Mouse (Mus musculus): ENCODE data around the gene Tpp1. TPM values are rescaled to one million over a fixed set of nuclear protein-coding genes. Genes with fewer than 3 reads are reported as not detected.
A peak's percentile ranks its signal among the peaks of the same experiment; 100 is the strongest.

Tpp1 gene
- polyA plus RNA-seq, 1 experiment from 2014 or later: 65.8 TPM

- DNase-seq (no peak), ATAC-seq (peak; percentile 34)
- Histone ChIP-seq H3K36me3 (replicated peaks; ENCODE audit: insufficient read depth, low read length) (no peaks in the 10 kb centered on the region), H3K9me3 (ENCODE audit: low read length) (no peaks in the 10 kb centered on the region), H3K4me2 (ENCODE audit: low read depth, low read length) (peak within 1 kb of the TSS; percentile 67), H3K27ac (ENCODE audit: low read depth) (0 out of 2 replicates have a peak within 1 kb of the TSS, but pooled peaks have one; percentile 24), H3K4me1 (ENCODE audit: insufficient read depth) (0 out of 2 replicates have a peak, but pooled peaks cover 4% of the 10 kb centered on the region), H3K27me3 (ENCODE audit: insufficient read depth, low read length) (peaks cover 35% of the 10 kb centered on the region), H3K4me3 (ENCODE audit: low read depth, low read length) (peak within 1 kb of the TSS; percentile 48), H3K9ac (replicated peaks) (peak within 1 kb of the TSS; percentile 45)
- 7% methylated on average over 63 of the region's 97 CpGs for WGBS (ENCODE audit: insufficient replicate concordance)
- TF ChIP-seq CTCF (IDR thresholded peaks at IDR 0.05; ENCODE audit: low read depth): no peak
- TF ChIP-seq EP300 (IDR thresholded peaks at IDR 0.05; ENCODE audit: low read depth): no peak
Measured at GRCm38 (mm10) chr7:105787285-105788140, 35.5 kb upstream of the Tpp1 start, which contains the start of gene Dchs1. TSS of gene Dchs1 (minus strand) at chr7:105787654.

- DNase-seq: peak; percentile 40
- H3K9ac ChIP-seq (replicated peaks): peak overlapping the region; percentile 45; the same call in 1 of the 2 replicates
- WGBS (ENCODE audit: insufficient replicate concordance): 19% methylated on average over 19 of the region's 20 CpGs
Measured at GRCm38 (mm10) chr7:105786506-105787284, 34.7 kb upstream of the Tpp1 start.

DNA sequence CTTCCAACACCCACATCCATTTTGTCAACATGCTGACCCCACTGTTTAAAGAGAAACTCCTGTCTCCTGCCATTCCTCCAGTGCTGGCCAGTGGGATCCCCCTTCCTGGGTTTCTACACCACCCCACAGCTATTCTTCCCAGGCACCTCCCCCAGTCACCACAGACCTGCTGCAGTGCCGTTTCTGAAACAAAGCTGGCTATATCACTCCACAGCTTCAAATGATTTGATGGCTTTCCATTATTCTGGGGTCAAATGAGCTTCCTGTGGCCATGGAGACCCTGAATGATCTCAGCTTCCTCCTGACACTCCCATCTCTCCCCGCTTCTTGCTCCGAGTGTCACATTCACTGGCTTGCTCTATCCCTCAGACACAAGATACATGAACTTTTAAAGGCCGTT, 32.5 kb upstream of the Tpp1 start:
- Histone ChIP-seq H3K9me3 (ENCODE audit: low read length) (no peaks in the 10 kb centered on the region), H3K4me3 (ENCODE audit: low read depth, low read length) (no peak overlapping the region), H3K9ac (replicated peaks) (no peak overlapping the region), H3K36me3 (replicated peaks; ENCODE audit: insufficient read depth, low read length) (no peaks in the 10 kb centered on the region), H3K27ac (ENCODE audit: low read depth) (no peak overlapping the region), H3K4me1 (ENCODE audit: insufficient read depth) (0 out of 2 replicates have a peak, but pooled peaks cover 4% of the 10 kb centered on the region), H3K27me3 (ENCODE audit: insufficient read depth, low read length) (peaks cover 35% of the 10 kb centered on the region), H3K4me2 (ENCODE audit: low read depth, low read length) (no peak overlapping the region)
- TF ChIP-seq CTCF (IDR thresholded peaks at IDR 0.05; ENCODE audit: low read depth) (no peak), EP300 (IDR thresholded peaks at IDR 0.05; ENCODE audit: low read depth) (no peak)
- WGBS (ENCODE audit: insufficient replicate concordance): 41% methylated on average over 4 of the region's 4 CpGs
- DNase-seq (no peak), ATAC-seq (no peak)

More at GRCm38 (mm10) chr7:105786506-105787284, 34.7 kb upstream of the Tpp1 start:
- ATAC-seq: peak; percentile 63
- Histone ChIP-seq H3K27me3 (ENCODE audit: insufficient read depth, low read length) (peaks cover 35% of the 10 kb centered on the region), H3K36me3 (replicated peaks; ENCODE audit: insufficient read depth, low read length) (no peaks in the 10 kb centered on the region), H3K9me3 (ENCODE audit: low read length) (no peaks in the 10 kb centered on the region), H3K4me2 (ENCODE audit: low read depth, low read length) (peak overlapping the region; percentile 67), H3K4me3 (ENCODE audit: low read depth, low read length) (peak overlapping the region; percentile 48), H3K4me1 (ENCODE audit: insufficient read depth) (0 out of 2 replicates have a peak, but pooled peaks cover 4% of the 10 kb centered on the region), H3K27ac (ENCODE audit: low read depth) (0 out of 2 replicates have a peak overlapping the region, but pooled peaks have one; percentile 24)
- no peak for TF ChIP-seq CTCF (IDR thresholded peaks at IDR 0.05; ENCODE audit: low read depth)
- TF ChIP-seq EP300 (IDR thresholded peaks at IDR 0.05; ENCODE audit: low read depth): no peak

GRCm38 (mm10) chr7:105783861-105784260, 31.8 kb upstream of the Tpp1 start:
- DNase-seq: no peak
- TF ChIP-seq CTCF (IDR thresholded peaks at IDR 0.05; ENCODE audit: low read depth) (no peak), EP300 (IDR thresholded peaks at IDR 0.05; ENCODE audit: low read depth) (no peak)
- Histone ChIP-seq H3K4me1 (ENCODE audit: insufficient read depth) (peaks cover 7% of the 10 kb centered on the region; the same call in 1 of the 2 replicates), H3K4me2 (ENCODE audit: low read depth, low read length) (no peak overlapping the region), H3K36me3 (replicated peaks; ENCODE audit: insufficient read depth, low read length) (no peaks in the 10 kb centered on the region), H3K27ac (ENCODE audit: low read depth) (no peak overlapping the region), H3K9ac (replicated peaks) (no peak overlapping the region), H3K9me3 (ENCODE audit: low read length) (no peaks in the 10 kb centered on the region), H3K4me3 (ENCODE audit: low read depth, low read length) (no peak overlapping the region), H3K27me3 (ENCODE audit: insufficient read depth, low read length) (peaks cover 35% of the 10 kb centered on the region)
- no peak for ATAC-seq
- 46% methylated on average over 4 of the region's 4 CpGs for WGBS (ENCODE audit: insufficient replicate concordance)

GRCm38 (mm10) chr7:105778553-105779265, 26.7 kb upstream of the Tpp1 start:
- Histone ChIP-seq H3K27ac (ENCODE audit: low read depth) (peak overlapping the region; percentile 59), H3K4me2 (ENCODE audit: low read depth, low read length) (peak overlapping the region; percentile 32), H3K9me3 (ENCODE audit: low read length) (no peaks in the 10 kb centered on the region), H3K4me3 (ENCODE audit: low read depth, low read length) (no peak overlapping the region), H3K4me1 (ENCODE audit: insufficient read depth) (peaks cover 15% of the 10 kb centered on the region), H3K9ac (replicated peaks) (no peak overlapping the region), H3K27me3 (ENCODE audit: insufficient read depth, low read length) (peaks cover 2% of the 10 kb centered on the region; the same call in 1 of the 2 replicates), H3K36me3 (replicated peaks; ENCODE audit: insufficient read depth, low read length) (no peaks in the 10 kb centered on the region)
- TF ChIP-seq CTCF (IDR thresholded peaks at IDR 0.05; ENCODE audit: low read depth): no peak
- TF ChIP-seq EP300 (IDR thresholded peaks at IDR 0.05; ENCODE audit: low read depth): no peak
- DNase-seq (no peak), ATAC-seq (peak; percentile 57)
- 42% methylated on average over 4 of the region's 4 CpGs for WGBS (ENCODE audit: insufficient replicate concordance)

All from liver, postnatal 0 days (tissue).